Mouse (Mus musculus) brain, embryonic 18.5 days (tissue): Measurements from ENCODE around the gene Heyl.
"Not testable (repeated sequence)": the region's sequence is repeated elsewhere in the genome, so short reads cannot be mapped to it uniquely, and the experiment has no call there.

Experiments
- DNase-seq: peaks from one replicate; pipeline ENCODE4 v3.0.0-alpha.2; 2012; ENCODE audit warnings: low read depth, low spot score

Heyl gene

DNA sequence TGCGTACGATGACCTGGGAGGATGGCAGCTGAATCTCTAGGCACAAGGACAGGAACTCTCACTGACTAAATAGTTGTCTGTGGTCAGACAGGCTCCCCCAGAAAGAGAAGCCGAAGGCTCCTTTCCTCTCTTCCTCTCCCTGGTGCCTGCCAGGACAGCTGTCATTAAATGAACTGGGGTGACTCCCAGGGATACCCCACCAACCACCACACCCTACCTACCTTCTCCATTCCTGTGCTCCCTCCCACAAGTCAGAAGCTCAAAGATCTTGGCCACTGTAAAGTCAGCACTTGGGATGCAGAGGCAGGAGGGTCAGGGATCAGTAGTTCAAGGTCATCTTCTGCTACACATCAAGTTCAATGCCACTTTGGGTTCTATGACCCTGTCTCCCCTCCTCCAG lies 515 bp upstream of the Heyl start:
- DNase-seq = no peak

DNA sequence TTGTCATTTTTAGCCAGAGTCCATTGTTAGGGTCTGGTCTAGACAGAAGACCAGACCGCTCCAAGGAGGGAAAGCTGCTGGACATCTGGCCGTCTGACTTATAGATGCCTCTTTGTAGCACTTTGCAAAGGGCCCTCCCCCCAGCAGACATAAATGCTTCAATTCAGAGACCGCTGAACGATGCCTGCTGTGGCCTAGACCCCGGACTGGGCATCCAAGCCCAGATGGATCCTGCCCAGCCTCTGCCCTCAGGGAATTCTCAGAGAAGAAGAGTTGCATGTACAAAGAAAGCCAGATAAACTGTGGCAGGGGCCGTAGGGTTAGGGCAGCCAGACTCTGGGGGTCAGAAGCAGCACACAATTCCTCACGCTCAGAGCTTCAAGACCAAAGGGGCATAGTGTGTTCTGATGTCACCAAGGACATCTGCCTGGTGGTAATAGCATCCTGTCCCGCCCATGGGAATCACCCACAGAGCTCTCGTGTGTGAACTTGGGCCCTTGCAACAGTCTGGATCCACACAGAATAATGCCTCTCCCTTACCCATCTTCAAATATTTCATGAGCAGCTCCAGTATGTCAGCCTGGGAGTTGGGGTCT lies 2.6 kb downstream of the Heyl start:
- DNase-seq = no peak

DNA sequence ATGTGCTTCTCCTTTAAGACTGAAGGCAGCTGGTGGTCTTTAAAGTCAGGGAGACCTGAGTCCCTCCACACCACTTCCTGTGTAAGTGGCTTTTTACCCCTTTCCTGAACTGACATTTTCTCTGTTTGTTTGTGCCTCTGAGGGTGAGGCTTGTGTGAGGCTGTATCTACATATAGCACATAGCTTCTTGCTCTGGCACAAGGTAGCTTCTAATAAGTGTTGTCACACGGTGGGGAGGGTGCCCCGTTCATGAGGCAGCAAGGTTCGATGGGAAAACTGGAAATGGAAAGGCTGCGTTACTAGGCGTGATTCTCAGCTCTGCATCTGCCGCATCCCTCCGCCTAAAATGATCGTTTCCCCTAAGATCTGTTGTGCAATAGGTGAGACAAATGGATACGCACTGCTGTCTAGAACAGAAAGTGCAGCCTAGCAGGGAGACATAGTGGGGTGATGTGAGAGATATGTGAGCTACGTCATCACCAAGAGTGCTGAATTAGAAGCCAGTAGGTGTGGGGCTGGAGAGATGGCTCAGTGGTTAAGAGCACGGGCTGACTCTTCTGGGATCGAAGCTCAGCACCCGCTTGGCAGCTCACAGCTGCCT lies 3.2 kb downstream of the Heyl start:
- DNase-seq = no peak

DNA sequence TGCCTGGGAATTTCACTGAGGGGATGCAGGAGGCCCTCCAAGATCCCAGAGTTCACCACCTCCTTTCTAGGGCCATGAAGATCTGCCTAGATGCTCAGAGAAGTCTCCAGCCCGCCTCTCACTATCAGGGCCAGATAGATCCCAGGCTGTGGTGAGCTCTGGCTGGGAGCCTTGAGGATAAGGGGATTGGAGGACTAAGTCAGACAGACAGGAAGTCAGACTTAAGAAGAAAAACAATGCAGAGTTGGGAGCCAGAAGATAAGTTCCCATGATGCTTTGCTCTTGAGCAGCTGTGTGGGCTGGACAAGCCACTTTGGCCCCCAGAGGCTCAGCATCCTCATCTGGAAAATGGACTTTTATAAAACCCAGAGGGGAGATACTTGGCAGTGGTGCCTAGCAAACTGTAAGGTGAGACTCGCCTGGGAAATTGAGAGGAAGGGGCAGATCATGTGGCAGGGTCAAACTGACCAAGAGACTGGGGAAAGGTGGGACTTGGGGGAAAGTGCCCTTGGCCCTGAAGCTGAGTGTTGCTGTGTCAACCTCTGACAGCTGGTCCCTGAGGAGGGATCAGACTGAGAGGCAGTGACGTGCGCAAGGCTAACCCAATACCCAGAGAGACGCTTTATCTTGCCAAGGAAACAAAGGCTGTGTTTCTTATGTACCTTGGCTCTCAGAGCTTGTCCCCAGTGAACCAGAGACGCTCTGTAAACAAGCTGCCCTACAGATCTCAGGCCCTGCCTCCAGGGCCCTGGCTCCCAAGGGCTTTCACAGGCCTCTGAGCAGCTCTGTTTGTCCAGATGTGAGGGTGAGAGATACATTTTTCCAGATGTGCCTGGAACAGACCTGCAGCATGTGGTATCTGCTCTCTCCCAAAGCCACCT lies 4.3 kb downstream of the Heyl start:
- DNase-seq = no peak

DNA sequence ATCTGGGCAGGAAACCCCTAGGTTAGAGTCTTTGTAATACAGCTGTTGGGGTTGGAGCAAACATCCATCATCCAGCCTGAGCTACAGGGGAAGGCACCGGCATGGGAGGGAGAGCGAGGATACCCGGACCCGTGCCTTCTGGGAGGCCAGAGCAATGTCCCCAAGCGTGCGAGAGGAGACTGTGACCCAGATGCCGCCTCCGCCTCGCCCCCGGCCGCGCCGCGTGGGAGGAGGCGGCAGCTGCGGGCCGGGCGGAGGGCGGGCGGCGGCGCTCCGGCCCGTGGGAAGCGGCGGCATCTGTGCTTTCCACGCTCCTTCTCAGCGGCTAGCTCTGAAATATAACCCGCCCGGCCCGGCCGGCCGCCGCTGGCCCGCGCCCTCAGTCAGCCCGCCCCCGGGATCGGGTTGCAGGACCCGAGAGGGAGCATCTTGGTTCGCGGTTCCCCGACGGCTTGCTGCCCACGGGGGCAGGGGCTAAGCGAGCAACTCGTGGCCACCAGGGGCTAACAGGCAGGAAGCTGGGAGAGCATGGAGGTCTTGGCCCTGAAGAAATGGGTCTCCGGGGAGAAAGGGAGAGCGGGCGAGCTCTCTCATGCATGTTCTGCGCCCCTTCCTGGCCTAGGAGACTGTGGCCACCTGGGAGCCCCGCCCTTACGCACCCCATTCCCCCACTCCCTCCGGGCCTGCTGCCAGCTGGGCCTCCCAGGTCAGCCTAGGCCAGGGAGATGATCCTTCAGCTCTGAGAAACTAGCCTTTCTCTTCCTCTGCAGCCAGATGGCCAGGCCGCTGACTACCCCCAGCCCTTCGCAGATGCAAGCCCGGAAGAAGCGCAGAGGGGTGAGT lies 6.2 kb downstream of the Heyl start:
- no peak for DNase-seq

DNA sequence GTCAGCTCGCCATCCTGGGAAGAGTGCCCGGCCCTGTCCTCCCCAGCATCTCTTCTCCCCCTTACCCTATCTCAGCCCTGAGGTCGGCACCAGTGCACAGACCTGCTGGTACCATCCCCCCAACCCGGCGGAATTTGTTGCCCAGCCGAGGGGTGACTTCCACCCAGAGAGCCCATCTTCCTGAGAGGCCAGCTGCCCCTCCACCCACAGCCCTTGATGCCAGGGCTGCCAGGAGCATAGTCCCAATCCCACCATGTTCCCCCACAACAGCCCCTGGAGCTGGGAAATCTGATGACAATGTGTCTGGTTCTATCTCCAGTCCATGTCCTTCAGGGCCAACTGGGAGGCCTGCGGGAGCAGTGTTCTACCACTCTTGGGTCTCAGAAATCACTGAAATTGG lies 12.9 kb downstream of the Heyl start:
- no peak for DNase-seq

DNA sequence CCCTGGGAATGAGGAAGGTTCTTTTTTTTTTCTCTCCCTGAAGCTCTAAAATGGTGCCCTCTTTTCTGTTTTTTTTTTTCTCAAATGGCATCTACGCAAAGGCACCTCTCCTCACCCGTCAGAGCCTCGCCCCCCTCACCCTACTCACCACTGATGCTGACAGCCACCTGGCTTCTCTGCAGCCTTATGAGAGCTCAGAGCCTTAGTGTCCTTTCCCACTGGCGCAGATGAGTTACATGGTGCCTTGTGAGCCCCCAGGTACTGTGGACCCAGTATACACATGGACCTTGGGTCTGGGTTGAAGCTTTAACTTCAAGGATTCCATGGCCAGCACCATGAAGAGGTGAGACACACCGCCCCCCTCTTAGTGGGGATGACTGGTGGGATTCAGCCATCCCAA lies 13.3 kb downstream of the Heyl start:
- no peak for DNase-seq

DNA sequence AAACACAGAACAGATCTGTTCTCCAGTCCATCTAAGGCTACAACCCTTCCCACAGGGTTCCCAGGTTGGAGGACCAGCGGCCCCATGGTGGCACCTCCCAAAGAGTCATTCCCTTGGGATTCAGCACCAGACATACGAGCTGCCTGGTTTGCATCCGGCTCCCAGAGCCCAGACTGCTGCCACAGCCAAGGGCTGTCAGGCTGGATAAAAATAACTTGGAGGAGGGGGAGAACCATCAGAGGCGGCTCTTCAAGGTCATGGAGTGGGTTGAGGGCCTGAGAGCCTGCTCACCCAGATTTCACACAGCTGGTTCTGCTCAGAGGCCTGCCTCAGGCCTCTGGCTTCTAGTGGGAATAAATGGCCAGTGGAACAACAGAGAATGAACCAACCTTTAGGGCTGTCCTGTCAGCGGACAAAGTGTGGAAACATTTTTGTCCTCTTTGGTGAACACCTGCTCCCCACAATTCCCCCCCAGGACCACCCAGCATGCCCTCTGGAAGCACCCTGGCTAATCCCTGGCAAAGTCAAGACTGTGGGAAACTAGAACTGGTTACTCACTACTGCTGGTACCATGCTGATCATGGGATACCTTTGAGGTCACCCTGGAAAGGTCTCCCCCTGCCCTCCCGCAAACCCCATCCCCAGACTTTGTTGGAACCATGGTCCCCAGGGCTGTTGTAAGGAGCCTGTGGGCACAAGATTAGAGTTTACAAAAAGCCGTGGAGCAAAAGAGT lies 14.0 kb downstream of the Heyl start:
- no peak for DNase-seq

DNA sequence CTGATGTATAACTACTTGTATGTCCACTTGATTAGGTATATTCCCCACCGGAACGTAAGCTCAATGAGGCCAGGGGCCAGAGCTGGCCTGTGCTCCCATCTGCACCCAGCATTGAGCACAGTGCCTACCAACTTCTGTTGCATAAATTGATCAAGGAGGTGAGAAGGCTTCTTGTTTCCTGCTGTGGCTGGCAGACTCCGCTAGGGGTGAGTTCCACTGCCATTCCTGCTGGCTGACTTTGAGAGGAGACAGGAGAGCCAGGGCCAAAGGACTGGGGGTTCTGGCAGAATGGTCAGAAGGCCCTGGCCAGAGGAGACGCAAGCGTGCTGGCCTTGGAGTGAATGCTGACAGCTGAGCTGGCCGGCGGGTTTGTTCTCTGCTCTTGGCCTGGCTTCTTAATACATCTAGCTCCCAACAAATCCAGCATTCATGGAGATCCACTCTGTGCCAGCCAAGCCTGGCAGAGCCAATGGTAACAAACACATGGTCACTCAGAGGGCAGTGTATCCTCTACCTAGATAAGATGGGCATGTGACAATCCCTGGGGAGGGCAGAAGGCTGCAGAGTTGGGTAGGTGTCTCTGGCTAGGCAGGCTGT lies 15.7 kb downstream of the Heyl start:
- peak; percentile 26 for DNase-seq

DNA sequence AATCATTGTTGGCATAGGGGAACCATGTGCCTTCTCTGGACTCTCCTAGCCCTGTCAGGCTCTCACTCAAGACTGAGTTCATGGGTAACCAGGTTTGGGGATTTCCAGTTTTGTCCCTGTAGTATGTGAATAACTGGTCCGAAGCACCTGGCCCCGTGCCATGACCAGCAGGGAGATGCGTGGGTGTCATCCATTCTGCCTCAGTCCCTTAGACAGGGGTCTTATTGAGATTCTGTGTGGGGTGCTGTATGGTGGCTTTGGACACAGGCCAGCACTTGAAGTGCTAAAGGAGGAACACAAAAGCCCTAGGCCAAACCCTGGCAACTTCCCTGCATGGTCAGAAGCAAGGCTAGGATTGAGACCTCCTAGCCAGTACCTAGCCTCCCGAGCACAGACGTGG lies 18.9 kb downstream of the Heyl start:
- DNase-seq = no peak

DNA sequence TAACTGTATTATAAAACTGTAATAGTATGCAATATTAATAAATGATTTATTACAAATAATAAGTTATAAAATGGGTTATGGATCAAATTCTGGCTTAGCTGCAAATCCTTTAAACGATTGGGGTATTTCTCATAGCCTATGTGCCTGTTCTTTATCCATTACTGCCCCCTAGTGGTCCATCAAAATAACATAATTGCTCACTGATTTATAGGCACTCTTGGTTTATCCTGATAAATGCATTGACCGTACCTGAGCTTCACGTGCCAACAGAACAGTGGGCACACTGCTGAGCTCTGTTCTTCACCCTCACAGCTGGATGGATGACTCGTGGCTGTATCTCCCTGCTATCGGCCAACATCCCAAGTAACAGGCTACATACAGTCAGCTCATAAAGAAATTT lies 21.3 kb downstream of the Heyl start:
- peak; percentile 28 for DNase-seq

DNA sequence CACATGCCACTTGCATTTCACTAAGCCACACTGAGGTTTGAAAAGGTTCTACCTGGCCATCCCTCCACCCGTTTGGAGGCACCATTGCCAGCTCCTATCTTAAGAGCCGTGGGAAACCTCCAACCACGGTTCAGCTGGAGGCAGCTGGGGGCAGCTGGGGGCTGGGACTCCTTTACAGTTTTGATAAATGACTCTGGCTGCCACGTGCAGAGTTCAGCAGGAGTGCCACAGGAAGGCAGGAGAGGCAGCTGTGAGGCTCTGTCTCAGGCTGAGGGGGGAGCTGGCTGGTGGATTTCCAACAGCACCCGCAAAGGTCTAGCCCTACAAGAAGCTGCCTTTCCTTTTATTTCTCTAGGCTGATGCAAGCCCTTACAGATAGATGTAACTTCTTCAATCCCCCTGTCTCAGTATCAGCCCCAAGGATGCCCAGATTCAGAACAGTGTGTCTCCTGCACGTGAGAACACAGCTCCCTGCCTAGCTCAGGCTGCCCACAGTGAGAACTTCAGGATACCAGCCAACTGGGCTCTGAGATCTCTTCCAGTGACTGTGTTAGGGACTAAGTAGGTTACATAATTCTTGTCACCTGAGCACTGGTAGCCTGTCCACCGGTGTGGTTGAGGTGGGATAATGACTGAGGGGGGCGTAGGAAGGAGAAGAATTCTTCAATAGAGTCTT lies 26.9 kb downstream of the Heyl start:
- DNase-seq = no peak

DNA sequence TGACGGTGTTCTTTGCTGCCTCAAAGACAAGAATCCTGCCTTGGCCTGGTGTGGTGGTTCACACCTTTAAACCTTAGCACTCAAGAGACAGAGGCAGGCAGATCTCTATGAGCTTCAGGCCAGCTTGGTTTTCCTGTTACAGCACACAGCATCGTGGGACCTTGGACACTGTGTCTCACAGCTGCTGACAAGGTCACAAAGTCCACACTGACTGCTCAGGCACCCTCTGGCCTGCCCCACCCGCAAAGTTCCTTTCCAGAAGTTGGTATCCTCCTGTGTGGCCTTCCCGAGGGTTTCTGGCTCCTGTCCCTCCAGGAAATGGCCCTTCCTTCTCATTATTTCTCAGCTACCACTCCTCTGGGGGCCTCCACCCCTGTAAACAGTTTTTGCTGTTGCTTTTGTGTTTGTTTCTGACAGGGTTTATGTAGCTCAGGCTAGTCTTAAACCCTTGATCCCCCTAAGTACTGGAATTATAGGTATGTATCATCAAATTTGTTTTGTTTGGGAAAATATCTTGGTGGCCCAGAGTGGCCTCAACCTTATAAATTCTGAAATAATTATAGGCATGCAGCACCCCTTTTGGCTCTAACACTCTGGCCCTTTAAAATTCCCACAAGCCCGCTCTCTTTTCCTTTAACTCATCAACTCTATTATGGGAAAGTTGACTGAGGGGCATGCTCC lies 28.5 kb downstream of the Heyl start, which contains the start of gene Pabpc4:
TSS of gene Pabpc4 (plus strand) at position 631 of the 681 bp plus-strand sequence.
- no peak for DNase-seq

DNA sequence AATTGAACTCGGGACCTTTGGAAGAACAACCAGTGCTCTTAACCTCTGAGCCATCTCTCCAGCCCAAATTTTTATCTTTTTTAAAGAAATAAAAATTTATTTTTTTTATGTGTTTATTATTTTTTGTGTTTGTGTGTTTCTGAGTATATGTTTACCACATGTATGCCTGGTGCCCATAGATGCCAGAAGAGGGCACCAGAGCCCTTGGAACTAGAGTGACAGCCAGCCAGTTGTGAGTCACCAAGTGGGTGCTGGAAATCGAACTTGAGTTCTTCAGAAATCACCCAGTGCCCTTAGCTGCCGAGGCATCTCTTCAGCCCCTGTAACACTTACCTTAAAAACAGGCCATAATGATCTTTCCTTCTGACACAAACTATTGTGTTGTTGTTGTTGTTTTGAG lies 37.7 kb downstream of the Heyl start:
- DNase-seq = no peak

DNA sequence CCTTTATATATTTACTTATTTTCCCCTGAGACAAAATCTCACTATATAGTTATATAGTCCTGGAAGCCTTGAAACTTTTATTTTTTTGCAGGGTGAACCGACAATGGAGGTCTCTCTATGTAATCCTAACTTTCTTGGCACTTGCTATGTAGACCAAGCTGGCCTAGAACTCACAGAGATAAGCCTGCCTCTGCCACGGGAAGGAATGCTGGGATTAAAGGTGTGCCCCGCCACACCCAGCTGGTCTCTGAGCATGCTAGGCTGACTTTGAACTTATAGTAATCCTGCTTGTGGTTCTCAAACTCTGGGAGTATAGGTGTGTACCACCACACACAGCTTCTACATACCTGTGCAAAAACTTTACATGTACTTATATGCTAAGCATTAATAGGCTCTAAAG lies 46.8 kb downstream of the Heyl start:
- DNase-seq = no peak

DNA sequence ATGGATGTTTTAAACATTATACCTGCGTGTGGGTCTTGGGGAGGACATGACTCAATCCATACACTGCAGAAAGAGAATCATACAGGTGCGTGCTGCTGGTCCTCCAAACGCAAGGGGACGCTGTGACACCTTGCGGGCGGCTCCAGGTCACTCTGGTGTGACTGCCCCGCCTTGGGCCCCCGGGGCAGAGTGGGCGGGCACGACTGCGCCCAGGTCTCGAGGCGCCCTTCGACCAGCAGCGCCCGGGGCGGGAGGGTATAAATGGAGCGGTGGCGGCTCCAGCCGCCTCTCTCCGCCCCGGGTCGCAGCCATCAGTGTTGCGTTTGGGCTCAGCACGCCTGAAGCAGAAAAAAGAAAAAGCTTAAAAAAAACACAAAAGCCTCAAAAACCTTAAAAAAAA lies 49.1 kb downstream of the Heyl start:
- DNase-seq = peak; percentile 49

DNA sequence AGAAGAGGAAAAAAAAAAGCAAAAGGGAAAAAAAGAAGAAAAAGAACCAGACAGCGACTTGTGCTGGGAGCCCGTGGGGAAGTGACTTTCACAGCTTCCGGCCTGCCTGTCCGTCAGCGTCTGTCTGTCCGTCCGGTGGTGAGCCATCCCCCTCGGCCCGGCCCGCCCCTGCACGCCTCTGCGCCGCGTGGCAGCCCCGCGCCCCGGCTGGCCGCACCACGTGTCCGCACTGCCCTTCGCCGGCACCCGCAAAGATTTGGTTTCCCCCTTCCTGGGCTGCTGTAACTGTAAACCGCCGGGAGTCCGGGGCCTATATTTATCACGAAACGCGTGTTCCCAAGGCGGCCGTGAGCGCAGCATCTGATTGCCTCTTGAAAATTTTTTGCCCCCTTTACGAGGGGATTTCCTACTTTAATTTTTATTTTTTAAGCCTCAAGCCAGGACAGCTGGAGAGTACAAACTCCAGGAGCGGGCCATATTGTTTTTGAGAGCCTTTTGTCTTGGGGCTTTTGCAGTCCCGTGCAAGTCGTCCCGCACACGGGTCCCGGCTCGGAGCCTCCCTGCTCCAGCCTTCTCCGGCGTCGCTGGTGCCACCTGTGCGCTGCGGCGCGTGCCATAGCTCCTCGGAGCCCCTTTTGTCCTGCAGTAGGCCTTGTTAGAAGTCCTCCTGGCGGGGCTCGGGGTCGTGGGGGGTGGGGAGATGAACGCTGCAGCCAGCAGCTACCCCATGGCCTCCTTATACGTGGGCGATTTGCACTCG lies 49.7 kb downstream of the Heyl start:
- not testable (repeated sequence) for DNase-seq

DNA sequence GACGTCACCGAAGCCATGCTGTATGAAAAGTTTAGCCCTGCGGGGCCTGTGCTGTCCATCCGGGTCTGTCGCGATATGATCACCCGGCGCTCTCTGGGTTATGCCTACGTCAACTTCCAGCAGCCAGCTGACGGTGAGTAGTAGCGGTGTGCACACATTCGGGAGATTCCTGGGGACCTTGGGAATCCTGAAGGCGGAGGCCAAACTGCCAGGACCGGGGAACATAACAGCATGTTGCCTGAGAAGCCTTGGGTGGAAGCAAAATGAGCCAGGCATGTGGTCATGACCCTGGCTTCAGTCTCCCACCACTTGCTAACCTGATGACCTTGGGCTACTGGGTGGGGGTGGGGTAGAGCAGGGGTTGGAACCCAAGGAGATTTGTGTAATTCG lies 50.3 kb downstream of the Heyl start:
- not testable (repeated sequence) for DNase-seq
